Mouse (Mus musculus): ENCODE data around the gene Rnf2.

- TF ChIP-seq ZNF384 (IDR thresholded peaks at IDR 0.05; ENCODE audit: low read depth, low read length) = no peak
- no peak for TF ChIP-seq MXI1 (IDR thresholded peaks at IDR 0.05; ENCODE audit: low read depth, low read length)
- no peak for TF ChIP-seq ELF1 (IDR thresholded peaks at IDR 0.05; ENCODE audit: low read depth, low read length)
- no peak for TF ChIP-seq CTCF (IDR thresholded peaks at IDR 0.05 in 2 of 3, conservative IDR thresholded peaks at IDR 0.05 in 1 of 3; ENCODE audit: control insufficient read depth in 1 of 3, insufficient read depth in 1 of 3, low read depth in 2 of 3, low read length in 3 of 3, poor library complexity in 1 of 3, severe bottlenecking in 1 of 3)
- no peak for TF ChIP-seq EP300 (IDR thresholded peaks at IDR 0.05; ENCODE audit: low read depth in 1 of 2, low read length in 2 of 2)
- TF ChIP-seq MEF2A (IDR thresholded peaks at IDR 0.05; ENCODE audit: extremely low read depth, insufficient replicate concordance, low read depth, low read length, poor library complexity, severe bottlenecking) = no peak
- no peak for TF ChIP-seq MAFK (IDR thresholded peaks at IDR 0.05; ENCODE audit: borderline replicate concordance, low read depth, low read length)
Observed at GRCm38 (mm10) chr1:151466571-151466970, 34.2 kb downstream of the Rnf2 start.

Measured in MEL (cell line).